Mouse (Mus musculus) E14TG2a.4 (cell line): ENCODE results near the gene Fam207a.

ENCODE experiments used
- CTCF ChIP-seq: conservative IDR thresholded peaks from 2 replicates; pipeline ENCODE4 v1.5.1; 2014; ENCODE audit warnings: low read length
- POU5F1 ChIP-seq: IDR thresholded peaks from 2 replicates; pipeline ENCODE4 v1.6.1; 2014; ENCODE audit warnings: low read length, borderline replicate concordance

- TF ChIP-seq CTCF (no peak), POU5F1 (no peak)
These were observed 60.8 kb downstream of the Fam207a start for GRCm38 (mm10) chr10:77454795-77455194.
